Mouse (Mus musculus) thymus, adult 2 months (tissue): ENCODE data around the gene Mpv17l. TPM values are rescaled to one million over a fixed set of nuclear protein-coding genes. Genes with fewer than 3 reads are reported as not detected.
A peak's percentile ranks its signal among the peaks of the same experiment; 100 is the strongest.
"Not testable (repeated sequence)": the region's sequence is repeated elsewhere in the genome, so short reads cannot be mapped to it uniquely, and the experiment has no call there.

Source experiments
- DNase-seq: peaks from one replicate; pipeline ENCODE4 v3.0.0; 2021
- H3K27ac ChIP-seq: fragments of 200-500 bp; 2 replicates; pipeline ENCODE4 v1.5.1; 2012; ENCODE audit warnings: low read length, control low read depth; ENCODE audit not compliant: control insufficient read depth, insufficient read depth
- H3K27me3 ChIP-seq: fragments of 200-500 bp; 2 replicates; pipeline ENCODE4 v1.6.1; 2012; ENCODE audit warnings: mild to moderate bottlenecking, low read length, moderate library complexity, mixed read lengths; ENCODE audit not compliant: control insufficient read depth, insufficient read depth
- H3K36me3 ChIP-seq: fragments of 200-500 bp; 2 replicates; pipeline ENCODE4 v1.6.1; 2012; ENCODE audit warnings: mild to moderate bottlenecking, low read length, moderate library complexity; ENCODE audit not compliant: control insufficient read depth, insufficient read depth
- H3K4me1 ChIP-seq: fragments of 200-500 bp; replicated peaks from 2 replicates; pipeline ENCODE4 v1.6.1; 2012; ENCODE audit warnings: low read length; ENCODE audit not compliant: control insufficient read depth, insufficient read depth
- H3K4me3 ChIP-seq: fragments of 200-500 bp; 2 replicates; pipeline ENCODE4 v1.5.1; 2012; ENCODE audit warnings: mild to moderate bottlenecking, low read length, control low read depth, moderate library complexity; ENCODE audit not compliant: control insufficient read depth, insufficient read depth
- CTCF ChIP-seq: fragments of 200-500 bp; IDR thresholded peaks from 2 replicates; pipeline ENCODE4 v1.5.1; 2012; ENCODE audit warnings: mild to moderate bottlenecking, control low read depth, low read length, moderate library complexity, borderline replicate concordance; ENCODE audit not compliant: control insufficient read depth, poor library complexity, insufficient read depth; ENCODE audit errors: extremely low read depth
- POLR2A ChIP-seq: fragments of 200-500 bp; IDR thresholded peaks from 2 replicates; pipeline ENCODE4 v1.6.1; 2012; ENCODE audit warnings: mild to moderate bottlenecking, low read length, control low read depth, moderate library complexity; ENCODE audit not compliant: control insufficient read depth, poor library complexity, insufficient read depth; ENCODE audit errors: extremely low read depth
- WGBS: fragments of 180-500 bp; shearing (Covaris S2); methylation state at CpG from one replicate; pipeline ENCODE4 v1.1.7; 2018; 5-methylcytosine and 5-hydroxymethylcytosine counted together
- polyA plus RNA-seq: library from polyadenylated mRNA; depleted of rRNA; stranded (reverse); fragments of >200 nt; gene quantifications from 2 replicates; pipeline ENCODE4 v1.2.3, GENCODE M21; 2012

Gene Mpv17l
- polyA plus RNA-seq, 1 experiment = 1.4 TPM

GRCm38 (mm10) chr16:13898981-13899380 is 4.0 kb upstream of the Mpv17l start:
- peaks cover 7% of the 10 kb centered on the region for H3K4me1 ChIP-seq
- no peak overlapping the region for H3K27ac ChIP-seq
- 93% methylated on average over 2 of the region's 2 CpGs for WGBS
- no peak for DNase-seq
- H3K36me3 ChIP-seq = no peaks in the 10 kb centered on the region
- H3K4me3 ChIP-seq = no peak overlapping the region
- TF ChIP-seq CTCF (no peak), POLR2A (no peak)
- H3K27me3 ChIP-seq = no peaks in the 10 kb centered on the region

DNA sequence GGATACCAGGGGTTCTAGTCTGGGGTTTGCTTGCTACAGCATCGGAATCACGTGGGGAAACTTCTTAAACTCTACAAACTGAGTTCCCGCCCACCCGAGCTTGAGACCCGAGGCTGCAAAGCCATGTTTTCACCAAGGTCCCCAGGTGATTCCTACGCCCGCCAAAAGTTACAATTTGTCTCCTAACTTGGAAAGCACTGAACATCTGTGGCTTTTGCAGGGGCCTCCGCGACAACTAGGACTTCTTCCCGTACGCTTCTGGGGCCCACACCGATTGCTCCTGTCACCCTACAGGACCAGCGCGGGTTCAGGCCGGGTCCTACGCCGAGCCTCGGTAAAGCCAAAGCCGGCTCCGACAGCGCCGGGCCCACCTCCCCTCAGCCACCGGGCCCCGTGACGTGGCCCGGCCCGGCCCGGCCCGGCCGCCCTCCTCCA is 547 bp upstream of the Mpv17l start:
- Histone ChIP-seq H3K27ac (no peak overlapping the region; the same call in 1 of the 2 replicates), H3K36me3 (no peaks in the 10 kb centered on the region), H3K27me3 (no peaks in the 10 kb centered on the region), H3K4me3 (peak overlapping the region; percentile 96), H3K4me1 (peaks cover 8% of the 10 kb centered on the region)
- no peak for DNase-seq
- under 1% methylated on average over 29 of the region's 30 CpGs for WGBS
- no peak for TF ChIP-seq CTCF
- no peak for TF ChIP-seq POLR2A

GRCm38 (mm10) chr16:13903488-13903887 is 527 bp downstream of the Mpv17l start:
- TF ChIP-seq CTCF (no peak), POLR2A (no peak)
- peak overlapping the region; percentile 65; the same call in 1 of the 2 replicates for H3K27ac ChIP-seq
- DNase-seq = peak; percentile 76
- H3K4me1 ChIP-seq = peaks cover 8% of the 10 kb centered on the region
- H3K27me3 ChIP-seq = no peaks in the 10 kb centered on the region
- under 1% methylated on average over 8 of the region's 8 CpGs for WGBS
- peak overlapping the region; percentile 96 for H3K4me3 ChIP-seq
- no peaks in the 10 kb centered on the region for H3K36me3 ChIP-seq

DNA sequence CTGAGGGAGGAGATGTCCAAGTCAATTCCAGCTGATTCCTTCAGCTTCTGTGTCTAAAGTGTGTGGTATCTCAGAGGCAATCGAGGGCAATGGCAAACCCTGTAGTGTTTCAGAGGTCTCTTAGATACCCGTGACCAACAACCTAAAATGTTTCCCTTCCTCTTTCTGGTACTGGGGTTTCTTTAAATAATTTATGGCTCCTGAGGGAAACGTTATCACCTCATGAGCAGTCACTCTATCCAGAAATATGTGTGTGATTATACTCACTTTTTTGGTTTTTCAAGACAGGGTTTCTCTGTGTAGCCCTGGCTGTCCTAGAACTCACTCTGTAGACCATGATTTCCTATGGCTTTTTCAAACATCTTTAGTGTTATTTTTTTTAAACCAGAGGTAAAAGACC is 4.3 kb downstream of the Mpv17l start:
- TF ChIP-seq CTCF (no peak), POLR2A (no peak)
- H3K27ac ChIP-seq = no peak overlapping the region
- WGBS = 47% methylated on average over 3 of the region's 3 CpGs

DNA sequence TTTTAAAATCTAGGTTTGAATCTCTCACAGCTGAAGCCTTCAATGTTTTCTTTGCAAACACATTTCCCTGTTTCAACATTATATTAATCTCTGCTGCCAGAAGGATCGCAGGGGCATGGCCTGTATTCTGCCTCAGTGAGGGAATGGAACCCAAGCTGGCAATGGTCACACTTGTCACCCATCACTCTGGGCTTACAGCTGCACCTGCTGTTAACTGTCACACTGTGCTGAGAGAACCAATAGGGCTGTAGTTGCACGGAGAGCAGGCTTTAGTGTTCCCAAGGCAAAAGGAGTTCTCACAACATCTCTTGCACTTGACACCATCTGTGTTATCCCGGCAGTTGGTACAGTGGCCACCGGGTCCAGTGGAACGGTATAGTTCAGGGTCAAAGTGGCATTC is 17.1 kb downstream of the Mpv17l start:
- no peaks in the 10 kb centered on the region for H3K36me3 ChIP-seq
- H3K4me3 ChIP-seq = no peak overlapping the region
- no peak for TF ChIP-seq POLR2A
- TF ChIP-seq CTCF = no peak
- no peaks in the 10 kb centered on the region for H3K27me3 ChIP-seq
- H3K4me1 ChIP-seq = no peaks in the 10 kb centered on the region
- H3K27ac ChIP-seq = no peak overlapping the region
- 96% methylated on average over 5 of the region's 5 CpGs for WGBS
- DNase-seq = no peak

More for the DNA sequence above, 4.3 kb downstream of the Mpv17l start:
- Histone ChIP-seq H3K27me3 (no peaks in the 10 kb centered on the region), H3K36me3 (no peaks in the 10 kb centered on the region), H3K4me1 (0 out of 2 replicates have a peak, but pooled peaks cover 2% of the 10 kb centered on the region), H3K4me3 (no peak overlapping the region)
- no peak for DNase-seq

GRCm38 (mm10) chr16:13921063-13921462 is 18.1 kb downstream of the Mpv17l start:
- no peak for TF ChIP-seq CTCF
- TF ChIP-seq POLR2A = no peak
- H3K4me3 ChIP-seq = no peak overlapping the region
- DNase-seq = no peak
- H3K27ac ChIP-seq = no peak overlapping the region
- no peaks in the 10 kb centered on the region for H3K4me1 ChIP-seq
- WGBS = 94% methylated on average over 6 of the region's 6 CpGs
- H3K27me3 ChIP-seq = no peaks in the 10 kb centered on the region
- no peaks in the 10 kb centered on the region for H3K36me3 ChIP-seq

DNA sequence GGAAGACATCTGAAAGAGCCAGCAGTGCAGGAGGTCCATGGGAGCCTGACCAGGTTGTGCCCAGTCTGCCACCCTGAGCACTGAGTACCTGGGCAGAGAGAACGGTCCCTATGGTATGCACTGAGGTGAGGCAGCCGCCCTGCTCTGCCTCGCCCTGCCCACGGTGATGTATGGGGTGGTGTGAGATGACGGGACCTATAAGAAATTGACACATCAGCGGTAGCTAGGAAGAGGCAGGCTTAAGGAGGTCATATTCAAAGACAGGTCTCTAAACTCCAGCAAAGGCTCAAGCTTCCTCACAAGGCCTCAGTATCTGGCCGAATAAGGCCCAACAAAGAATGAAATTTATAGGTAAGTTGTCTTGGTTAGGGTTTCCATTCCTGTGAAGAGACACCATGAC is 18.8 kb downstream of the Mpv17l start:
- H3K4me1 ChIP-seq = no peaks in the 10 kb centered on the region
- no peak overlapping the region for H3K4me3 ChIP-seq
- H3K27me3 ChIP-seq = no peaks in the 10 kb centered on the region
- 98% methylated on average over 7 of the region's 7 CpGs for WGBS
- DNase-seq = no peak
- no peaks in the 10 kb centered on the region for H3K36me3 ChIP-seq
- no peak overlapping the region for H3K27ac ChIP-seq
- TF ChIP-seq POLR2A (no peak), CTCF (no peak)

DNA sequence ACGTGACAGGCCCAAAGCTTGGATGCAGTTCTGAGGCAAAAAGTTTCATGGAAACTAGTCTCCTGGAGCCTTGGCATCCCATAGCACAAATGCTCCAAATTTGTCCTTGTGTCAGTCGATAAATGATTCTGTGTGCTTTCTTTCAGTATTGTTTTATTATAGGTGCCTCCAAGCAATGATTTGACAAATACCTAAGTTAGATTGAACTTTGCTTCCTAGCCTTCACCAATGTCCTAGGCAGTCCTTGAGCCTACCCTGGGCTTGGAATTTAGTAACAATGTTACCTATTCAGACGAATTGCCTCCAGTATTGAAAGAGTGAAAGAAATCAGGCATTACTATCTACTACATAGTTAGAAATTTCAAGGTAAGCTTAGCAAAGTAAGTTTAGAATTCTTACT is 19.5 kb downstream of the Mpv17l start:
- not testable (repeated sequence) for DNase-seq, H3K4me3 ChIP-seq, H3K4me1 ChIP-seq, H3K27me3 ChIP-seq, H3K36me3 ChIP-seq, H3K27ac ChIP-seq
- WGBS = 95% methylated on average over 3 of the region's 3 CpGs

- H3K36me3 ChIP-seq, H3K4me1 ChIP-seq, DNase-seq, H3K27ac ChIP-seq, H3K4me3 ChIP-seq, H3K27me3 ChIP-seq: not testable (repeated sequence)
- 95% methylated on average over 5 of the region's 5 CpGs for WGBS
Observed at GRCm38 (mm10) chr16:13922966-13923365, 20.0 kb downstream of the Mpv17l start.
